Mouse (Mus musculus): ENCODE data around the gene Creld1. TPM values are rescaled to one million over a fixed set of nuclear protein-coding genes. Genes with fewer than 3 reads are reported as not detected.

The Creld1 gene
- polyA plus RNA-seq, 1 experiment from 2014 or later, result 14.0 TPM

DNA sequence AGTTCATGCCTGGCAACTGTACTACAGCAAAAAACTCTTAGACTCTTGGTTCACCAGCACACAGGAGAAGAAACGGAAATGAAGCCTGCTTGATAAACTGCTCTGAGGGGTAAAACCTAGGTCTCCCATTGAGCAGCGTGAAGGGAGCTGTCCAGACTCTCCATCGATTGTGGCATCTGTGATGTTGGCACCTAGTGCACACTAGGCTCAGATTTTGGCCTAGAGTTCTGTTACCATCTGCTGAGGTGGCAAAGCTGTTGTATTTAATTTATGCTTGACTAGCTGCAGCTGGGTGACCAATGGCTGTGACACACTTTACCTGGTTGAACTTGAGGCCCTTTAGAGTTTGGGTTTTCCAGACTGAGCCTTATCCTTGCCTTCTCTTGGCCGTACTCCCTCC is 35.5 kb upstream of the Creld1 start:
- DNase-seq (no peak), ATAC-seq (no peak)
- H3K4me2 ChIP-seq (ENCODE audit: low read depth, low read length), result no peak overlapping the region
- no peak for TF ChIP-seq EP300 (IDR thresholded peaks at IDR 0.05; ENCODE audit: low read depth)
- no peaks in the 10 kb centered on the region for H3K9me3 ChIP-seq (ENCODE audit: low read length)
- H3K27ac ChIP-seq (ENCODE audit: low read depth), result no peak overlapping the region
- peaks cover 14% of the 10 kb centered on the region for H3K4me1 ChIP-seq (ENCODE audit: insufficient read depth)
- H3K9ac ChIP-seq (replicated peaks), result no peak overlapping the region
- 89% methylated on average over 4 of the region's 4 CpGs for WGBS (ENCODE audit: insufficient replicate concordance)
- peaks cover 18% of the 10 kb centered on the region for H3K36me3 ChIP-seq (replicated peaks; ENCODE audit: insufficient read depth, low read length)
- no peak overlapping the region for H3K4me3 ChIP-seq (ENCODE audit: low read depth, low read length)
- H3K27me3 ChIP-seq (ENCODE audit: insufficient read depth, low read length), result no peaks in the 10 kb centered on the region

DNA sequence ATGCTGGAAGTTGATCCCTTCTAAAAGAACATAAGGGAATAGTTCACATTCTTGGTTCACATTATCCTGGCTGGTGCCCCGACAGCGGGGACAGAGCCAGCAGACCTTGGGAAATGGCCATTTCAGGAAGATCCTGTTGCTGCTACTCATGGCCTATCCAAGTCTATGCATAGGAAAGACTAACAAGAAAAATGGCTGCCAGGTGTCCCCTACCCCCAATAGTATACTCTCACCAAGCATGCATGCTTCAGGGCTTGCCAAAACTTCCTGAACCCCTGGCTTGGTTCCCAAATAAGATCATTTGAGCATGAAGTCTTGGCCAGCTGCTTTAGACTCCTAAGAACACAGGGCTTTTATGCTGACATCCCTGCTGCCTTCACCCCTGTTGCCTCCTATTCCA is 31.3 kb upstream of the Creld1 start:
- DNase-seq, result no peak
- H3K4me2 ChIP-seq (ENCODE audit: low read depth, low read length), result no peak overlapping the region
- H3K9ac ChIP-seq (replicated peaks), result no peak overlapping the region
- WGBS (ENCODE audit: insufficient replicate concordance), result 86% methylated on average over 2 of the region's 2 CpGs
- no peaks in the 10 kb centered on the region for H3K27me3 ChIP-seq (ENCODE audit: insufficient read depth, low read length)
- H3K4me1 ChIP-seq (ENCODE audit: insufficient read depth), result no peaks in the 10 kb centered on the region
- no peak overlapping the region for H3K27ac ChIP-seq (ENCODE audit: low read depth)
- ATAC-seq, result no peak
- H3K4me3 ChIP-seq (ENCODE audit: low read depth, low read length), result no peak overlapping the region
- TF ChIP-seq EP300 (IDR thresholded peaks at IDR 0.05; ENCODE audit: low read depth) (no peak), CTCF (IDR thresholded peaks at IDR 0.05; ENCODE audit: low read depth) (no peak)
- H3K9me3 ChIP-seq (ENCODE audit: low read length), result no peaks in the 10 kb centered on the region
- H3K36me3 ChIP-seq (replicated peaks; ENCODE audit: insufficient read depth, low read length), result peaks cover 15% of the 10 kb centered on the region

DNA sequence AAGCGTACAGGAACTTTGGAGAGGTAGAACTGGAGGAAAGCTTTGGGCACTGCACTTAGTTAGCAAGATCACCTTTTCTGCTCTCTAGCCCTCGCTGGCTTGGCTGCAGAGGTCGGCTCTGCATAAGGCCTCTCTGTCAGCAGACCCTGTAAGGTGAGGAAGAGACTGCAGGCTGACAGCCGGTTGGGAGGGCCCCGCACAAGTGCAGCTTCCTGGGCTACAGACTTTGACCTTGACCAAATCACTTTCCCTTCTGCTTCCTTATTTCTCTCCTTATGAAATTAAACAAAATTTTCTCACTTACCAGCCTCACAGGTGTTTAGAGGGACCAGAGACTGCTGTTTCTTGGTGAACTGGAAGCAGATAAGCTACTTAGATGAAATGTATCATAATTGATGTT is 28.1 kb upstream of the Creld1 start:
- Histone ChIP-seq H3K9ac (replicated peaks) (no peak overlapping the region), H3K27me3 (ENCODE audit: insufficient read depth, low read length) (no peaks in the 10 kb centered on the region), H3K4me3 (ENCODE audit: low read depth, low read length) (no peak overlapping the region), H3K4me2 (ENCODE audit: low read depth, low read length) (no peak overlapping the region), H3K4me1 (ENCODE audit: insufficient read depth) (no peaks in the 10 kb centered on the region), H3K9me3 (ENCODE audit: low read length) (no peaks in the 10 kb centered on the region), H3K36me3 (replicated peaks; ENCODE audit: insufficient read depth, low read length) (no peaks in the 10 kb centered on the region), H3K27ac (ENCODE audit: low read depth) (no peak overlapping the region)
- TF ChIP-seq EP300 (IDR thresholded peaks at IDR 0.05; ENCODE audit: low read depth) (no peak), CTCF (IDR thresholded peaks at IDR 0.05; ENCODE audit: low read depth) (no peak)
- ATAC-seq, result no peak
- DNase-seq, result no peak
- 28% methylated on average over 5 of the region's 5 CpGs for WGBS (ENCODE audit: insufficient replicate concordance)

DNA sequence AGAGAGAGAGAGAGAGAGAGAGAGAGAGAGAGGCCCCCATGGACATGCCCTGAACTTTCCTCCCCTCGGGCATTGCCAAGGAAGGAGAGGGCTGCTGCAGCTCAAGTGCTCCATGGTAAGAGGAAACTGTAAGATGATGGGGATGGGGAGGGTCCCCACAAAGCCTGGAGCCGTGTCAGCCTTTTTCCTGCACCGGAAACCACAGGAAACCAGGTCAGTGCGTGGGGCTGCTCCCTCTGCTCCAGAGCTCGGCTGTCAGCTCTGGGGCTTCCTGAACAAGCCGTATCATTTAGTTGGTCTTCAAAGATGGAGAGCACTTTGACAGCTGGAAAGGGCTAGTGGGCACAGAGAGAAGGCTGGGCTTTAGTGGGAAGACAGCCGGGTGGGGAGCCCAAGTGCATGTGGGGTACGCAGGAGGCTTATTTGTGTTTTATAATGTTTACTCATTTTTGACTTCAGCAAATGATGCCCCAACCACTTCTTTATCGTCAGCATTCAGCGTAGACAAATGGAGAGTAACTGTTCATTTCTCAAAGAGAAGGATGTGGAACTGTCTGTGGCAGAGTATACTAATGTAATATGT is 25.1 kb upstream of the Creld1 start, which contains the start of gene Il17re:
Gene Il17re (plus strand): TSS at position 533 of the 583 bp plus-strand sequence.
- Histone ChIP-seq H3K9me3 (ENCODE audit: low read length) (no peaks in the 10 kb centered on the region), H3K4me2 (ENCODE audit: low read depth, low read length) (no peak within 1 kb of the TSS), H3K9ac (replicated peaks) (no peak within 1 kb of the TSS), H3K27me3 (ENCODE audit: insufficient read depth, low read length) (no peaks in the 10 kb centered on the region), H3K4me1 (ENCODE audit: insufficient read depth) (no peaks in the 10 kb centered on the region), H3K4me3 (ENCODE audit: low read depth, low read length) (no peak within 1 kb of the TSS), H3K27ac (ENCODE audit: low read depth) (no peak within 1 kb of the TSS), H3K36me3 (replicated peaks; ENCODE audit: insufficient read depth, low read length) (no peaks in the 10 kb centered on the region)
- TF ChIP-seq CTCF (IDR thresholded peaks at IDR 0.05; ENCODE audit: low read depth) (no peak), EP300 (IDR thresholded peaks at IDR 0.05; ENCODE audit: low read depth) (no peak)
- ATAC-seq (no peak), DNase-seq (no peak)
- WGBS (ENCODE audit: insufficient replicate concordance), result 25% methylated on average over 10 of the region's 10 CpGs

DNA sequence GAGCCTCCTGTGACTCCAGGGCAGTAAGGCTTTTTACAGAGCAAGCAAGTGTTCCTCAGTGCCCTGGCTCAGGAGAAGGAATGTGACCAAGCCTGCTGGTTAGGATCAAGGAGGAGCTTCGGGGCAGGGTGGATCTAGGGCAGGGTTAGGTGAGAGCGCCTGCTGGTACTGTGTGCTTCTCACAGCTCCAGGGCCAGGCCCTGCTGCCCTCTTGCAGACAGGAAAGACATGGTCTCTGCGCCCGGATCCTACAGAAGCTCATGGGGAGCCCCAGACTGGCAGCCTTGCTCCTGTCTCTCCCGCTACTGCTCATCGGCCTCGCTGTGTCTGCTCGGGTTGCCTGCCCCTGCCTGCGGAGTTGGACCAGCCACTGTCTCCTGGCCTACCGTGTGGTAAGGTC is 24.5 kb upstream of the Creld1 start:
- no peak for TF ChIP-seq CTCF (IDR thresholded peaks at IDR 0.05; ENCODE audit: low read depth)
- TF ChIP-seq EP300 (IDR thresholded peaks at IDR 0.05; ENCODE audit: low read depth), result no peak
- Histone ChIP-seq H3K4me3 (ENCODE audit: low read depth, low read length) (no peak overlapping the region), H3K36me3 (replicated peaks; ENCODE audit: insufficient read depth, low read length) (no peaks in the 10 kb centered on the region), H3K4me1 (ENCODE audit: insufficient read depth) (no peaks in the 10 kb centered on the region), H3K27ac (ENCODE audit: low read depth) (no peak overlapping the region), H3K9me3 (ENCODE audit: low read length) (no peaks in the 10 kb centered on the region), H3K27me3 (ENCODE audit: insufficient read depth, low read length) (no peaks in the 10 kb centered on the region), H3K4me2 (ENCODE audit: low read depth, low read length) (no peak overlapping the region), H3K9ac (replicated peaks) (no peak overlapping the region)
- WGBS (ENCODE audit: insufficient replicate concordance), result 69% methylated on average over 10 of the region's 10 CpGs
- ATAC-seq (no peak), DNase-seq (no peak)

DNA sequence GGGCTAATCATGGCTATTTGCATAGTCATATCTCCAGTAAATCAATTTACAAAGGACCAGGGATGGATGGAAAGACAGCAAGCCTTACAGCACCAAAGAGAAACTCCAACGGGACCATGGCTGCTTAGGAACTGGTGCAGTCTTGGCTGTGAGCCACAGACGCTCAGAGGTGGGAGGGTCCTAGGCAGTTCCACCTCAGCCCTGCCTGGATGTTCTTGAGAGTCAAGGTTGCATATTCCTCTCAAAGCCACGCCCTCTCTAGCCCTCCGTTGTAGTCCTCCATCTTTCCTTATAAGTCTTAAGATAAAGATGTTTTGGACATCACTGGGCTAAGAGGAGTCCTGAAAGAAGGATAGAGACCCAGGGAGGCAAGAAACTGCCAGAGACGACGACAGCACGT is 19.1 kb upstream of the Creld1 start:
- H3K4me2 ChIP-seq (ENCODE audit: low read depth, low read length), result no peak overlapping the region
- no peak for ATAC-seq
- H3K27me3 ChIP-seq (ENCODE audit: insufficient read depth, low read length), result no peaks in the 10 kb centered on the region
- no peaks in the 10 kb centered on the region for H3K36me3 ChIP-seq (replicated peaks; ENCODE audit: insufficient read depth, low read length)
- no peak overlapping the region for H3K9ac ChIP-seq (replicated peaks)
- DNase-seq, result no peak
- WGBS (ENCODE audit: insufficient replicate concordance), result 67% methylated on average over 7 of the region's 7 CpGs
- no peaks in the 10 kb centered on the region for H3K4me1 ChIP-seq (ENCODE audit: insufficient read depth)
- TF ChIP-seq CTCF (IDR thresholded peaks at IDR 0.05; ENCODE audit: low read depth) (no peak), EP300 (IDR thresholded peaks at IDR 0.05; ENCODE audit: low read depth) (no peak)
- no peaks in the 10 kb centered on the region for H3K9me3 ChIP-seq (ENCODE audit: low read length)
- H3K4me3 ChIP-seq (ENCODE audit: low read depth, low read length), result no peak overlapping the region
- H3K27ac ChIP-seq (ENCODE audit: low read depth), result no peak overlapping the region

DNA sequence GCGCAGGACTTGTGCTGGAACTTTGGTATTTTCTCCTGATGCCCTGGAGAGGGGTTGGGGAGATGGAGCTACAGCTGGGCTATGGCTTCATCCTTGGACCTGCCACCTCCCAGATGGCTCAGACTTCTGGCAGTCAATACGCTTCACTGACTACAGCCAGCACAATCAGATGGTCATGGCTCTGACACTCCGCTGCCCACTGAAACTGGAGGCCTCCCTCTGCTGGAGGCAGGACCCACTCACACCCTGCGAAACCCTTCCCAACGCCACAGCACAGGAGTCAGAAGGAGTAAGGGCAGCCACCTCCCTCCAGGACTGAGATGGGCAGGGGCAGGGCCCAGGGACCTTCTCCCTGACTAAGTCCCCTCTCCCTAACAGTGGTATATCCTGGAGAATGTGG is 17.5 kb upstream of the Creld1 start:
- Histone ChIP-seq H3K27me3 (ENCODE audit: insufficient read depth, low read length) (0 out of 2 replicates have a peak, but pooled peaks cover 3% of the 10 kb centered on the region), H3K4me1 (ENCODE audit: insufficient read depth) (peaks cover 9% of the 10 kb centered on the region; the same call in 1 of the 2 replicates), H3K4me3 (ENCODE audit: low read depth, low read length) (no peak overlapping the region), H3K9me3 (ENCODE audit: low read length) (no peaks in the 10 kb centered on the region), H3K27ac (ENCODE audit: low read depth) (no peak overlapping the region), H3K4me2 (ENCODE audit: low read depth, low read length) (no peak overlapping the region), H3K36me3 (replicated peaks; ENCODE audit: insufficient read depth, low read length) (no peaks in the 10 kb centered on the region), H3K9ac (replicated peaks) (no peak overlapping the region)
- WGBS (ENCODE audit: insufficient replicate concordance), result 61% methylated on average over 5 of the region's 5 CpGs
- TF ChIP-seq EP300 (IDR thresholded peaks at IDR 0.05; ENCODE audit: low read depth) (no peak), CTCF (IDR thresholded peaks at IDR 0.05; ENCODE audit: low read depth) (peak; percentile 42)
- ATAC-seq (no peak), DNase-seq (no peak)

All from liver, postnatal 0 days (tissue).